Mouse (Mus musculus) embryo, embryonic 11.5 days (tissue): Measurements from ENCODE around the gene Acvr1.

ENCODE experiments used
- DNase-seq: peaks from one replicate; pipeline ENCODE4 v3.0.0-alpha.2; 2012; ENCODE audit warnings: low read depth, low spot score

Acvr1 gene

GRCm38 (mm10) chr2:58415037-58415436 lies 151.9 kb downstream of the Acvr1 start:
- no peak for DNase-seq

GRCm38 (mm10) chr2:58408926-58409634 lies 157.9 kb downstream of the Acvr1 start:
- DNase-seq, result no peak

- DNase-seq, result no peak
Measured at GRCm38 (mm10) chr2:58403481-58403880, 163.5 kb downstream of the Acvr1 start.

- no peak for DNase-seq
Measured at GRCm38 (mm10) chr2:58388601-58389000, 178.4 kb downstream of the Acvr1 start.

- no peak for DNase-seq
Measured at GRCm38 (mm10) chr2:58380020-58380419, 186.9 kb downstream of the Acvr1 start.

- DNase-seq, result no peak
Measured at GRCm38 (mm10) chr2:58379475-58379874, 187.5 kb downstream of the Acvr1 start.

GRCm38 (mm10) chr2:58377417-58378130 lies 189.4 kb downstream of the Acvr1 start:
- no peak for DNase-seq

GRCm38 (mm10) chr2:58366196-58366595 lies 200.8 kb downstream of the Acvr1 start:
- no peak for DNase-seq

- no peak for DNase-seq
Measured at GRCm38 (mm10) chr2:58361361-58362046, 205.5 kb downstream of the Acvr1 start.

GRCm38 (mm10) chr2:58358132-58358460 lies 208.9 kb downstream of the Acvr1 start:
- no peak for DNase-seq

GRCm38 (mm10) chr2:58357414-58358131 lies 209.4 kb downstream of the Acvr1 start, which contains the start of gene Acvr1c:
Acvr1c (minus strand) TSS chr2:58357895.
- DNase-seq, result no peak

GRCm38 (mm10) chr2:58357068-58357413 lies 209.9 kb downstream of the Acvr1 start:
- DNase-seq, result no peak

GRCm38 (mm10) chr2:58354389-58354788 lies 212.6 kb downstream of the Acvr1 start:
- no peak for DNase-seq

GRCm38 (mm10) chr2:58352846-58353245 lies 214.1 kb downstream of the Acvr1 start:
- no peak for DNase-seq

GRCm38 (mm10) chr2:58350657-58351056 lies 216.3 kb downstream of the Acvr1 start:
- no peak for DNase-seq
